Mouse (Mus musculus) forelimb bud, embryonic 11.5 days (tissue): ENCODE results near the gene Dbnl.
A peak's percentile ranks its signal among the peaks of the same experiment; 100 is the strongest.

Experiments
- DNase-seq: peaks from one replicate; pipeline ENCODE4 v3.0.0-alpha.2; 2012; ENCODE audit warnings: low read depth, low spot score

Dbnl gene

GRCm38 (mm10) chr11:5788056-5789014, at the start of gene Dbnl:
Gene Dbnl (plus strand): TSS chr11:5788488.
- DNase-seq = peak; percentile 92

GRCm38 (mm10) chr11:5738888-5739632, 49.2 kb upstream of the Dbnl start:
- DNase-seq = no peak

GRCm38 (mm10) chr11:5739846-5740245, 48.4 kb upstream of the Dbnl start:
- DNase-seq = no peak

GRCm38 (mm10) chr11:5740599-5740964, 47.7 kb upstream of the Dbnl start:
- DNase-seq = peak; percentile 11

GRCm38 (mm10) chr11:5740965-5741627, 47.2 kb upstream of the Dbnl start:
- peak; percentile 43 for DNase-seq

GRCm38 (mm10) chr11:5742106-5742505, 46.2 kb upstream of the Dbnl start:
- no peak for DNase-seq

- no peak for DNase-seq
Observed at GRCm38 (mm10) chr11:5744951-5745350, 43.3 kb upstream of the Dbnl start.

- DNase-seq = no peak
Observed at GRCm38 (mm10) chr11:5753755-5754154, 34.5 kb upstream of the Dbnl start.

GRCm38 (mm10) chr11:5761820-5762632, 26.3 kb upstream of the Dbnl start, which contains the start of gene Urgcp:
Gene Urgcp (minus strand): TSS chr11:5762376.
- peak; percentile 90 for DNase-seq

GRCm38 (mm10) chr11:5762633-5762982, 25.7 kb upstream of the Dbnl start:
- DNase-seq = no peak

GRCm38 (mm10) chr11:5766019-5766418, 22.3 kb upstream of the Dbnl start:
- no peak for DNase-seq

GRCm38 (mm10) chr11:5778481-5778880, 9.8 kb upstream of the Dbnl start:
- DNase-seq = no peak

- DNase-seq = no peak
Observed at GRCm38 (mm10) chr11:5780035-5780499, 8.2 kb upstream of the Dbnl start.

- no peak for DNase-seq
Observed at GRCm38 (mm10) chr11:5782199-5782944, 5.9 kb upstream of the Dbnl start.

- DNase-seq = no peak
Observed at GRCm38 (mm10) chr11:5785732-5786131, 2.6 kb upstream of the Dbnl start.

GRCm38 (mm10) chr11:5787671-5788055, 625 bp upstream of the Dbnl start:
- DNase-seq = no peak

- no peak for DNase-seq
Observed at GRCm38 (mm10) chr11:5789071-5789753, 924 bp downstream of the Dbnl start.

GRCm38 (mm10) chr11:5789754-5790333, 1.6 kb downstream of the Dbnl start:
- no peak for DNase-seq

GRCm38 (mm10) chr11:5790431-5790830, 2.1 kb downstream of the Dbnl start:
- no peak for DNase-seq
